Mouse (Mus musculus) ovary, adult 18-20 months (tissue): ENCODE measurements around the gene Nfe2.
"Not testable (repeated sequence)": the region's sequence is repeated elsewhere in the genome, so short reads cannot be mapped to it uniquely, and the experiment has no call there.

Source experiments
- DNase-seq: peaks from one replicate; pipeline ENCODE4 v3.0.0; 2022; ENCODE audit warnings: low spot score, mixed read lengths

Nfe2 gene

DNA sequence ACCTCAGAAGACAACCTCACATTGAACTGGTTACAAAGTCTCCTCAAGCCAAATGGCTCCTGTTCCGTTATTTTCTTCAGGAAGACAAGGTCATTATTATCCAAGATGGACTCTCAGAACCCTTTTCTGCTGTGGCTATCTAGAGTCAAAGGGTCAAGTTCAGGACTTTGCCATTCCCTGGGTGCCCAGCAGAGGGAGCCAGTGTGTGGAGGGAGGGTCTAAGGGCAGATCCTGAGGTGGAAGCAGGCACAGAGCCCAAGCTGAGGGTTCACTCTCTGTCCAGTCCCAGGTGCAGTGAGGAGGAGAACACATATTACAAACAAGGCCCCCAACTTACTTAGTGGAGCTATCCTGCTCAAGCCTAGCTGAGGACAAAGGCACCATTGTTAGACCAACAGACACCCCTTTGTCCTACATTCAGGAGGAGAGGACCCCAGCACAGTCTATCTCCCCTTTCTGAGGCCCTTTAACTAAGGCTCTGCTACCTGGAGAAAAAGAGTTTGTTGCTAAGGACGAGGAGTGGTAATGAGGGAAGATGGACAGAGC lies 7.9 kb downstream of the Nfe2 start:
- no peak for DNase-seq

- not testable (repeated sequence) for DNase-seq
Observed at GRCm38 (mm10) chr15:103249511-103249910, 8.7 kb downstream of the Nfe2 start.

GRCm38 (mm10) chr15:103248401-103249313 lies 9.5 kb downstream of the Nfe2 start:
- no peak for DNase-seq

- DNase-seq: no peak
Observed at GRCm38 (mm10) chr15:103247782-103248400, 10.3 kb downstream of the Nfe2 start.

GRCm38 (mm10) chr15:103247078-103247781 lies 11.0 kb downstream of the Nfe2 start:
- no peak for DNase-seq

GRCm38 (mm10) chr15:103245616-103246015 lies 12.6 kb downstream of the Nfe2 start:
- DNase-seq: no peak

DNA sequence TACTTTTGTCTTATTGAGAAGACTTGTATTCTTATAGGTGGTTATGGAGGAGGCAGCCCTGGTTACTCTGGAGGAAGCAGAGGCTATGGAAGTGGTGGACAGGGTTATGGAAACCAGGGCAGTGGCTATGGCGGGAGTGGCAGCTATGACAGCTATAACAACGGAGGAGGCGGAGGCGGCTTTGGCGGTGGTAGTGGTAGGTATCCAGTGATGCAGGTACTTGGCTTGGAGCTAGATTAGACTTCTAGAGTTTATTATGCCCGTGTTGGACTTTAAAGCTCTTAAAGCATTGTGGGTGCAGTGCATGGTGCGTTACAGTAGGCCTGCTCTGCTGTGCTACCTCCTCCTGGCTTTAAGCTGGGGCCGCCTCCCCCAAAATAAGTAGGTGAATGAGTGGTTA lies 15.3 kb downstream of the Nfe2 start:
- no peak for DNase-seq

- DNase-seq: not testable (repeated sequence)
Observed at GRCm38 (mm10) chr15:103241071-103242018, 16.9 kb downstream of the Nfe2 start.

DNA sequence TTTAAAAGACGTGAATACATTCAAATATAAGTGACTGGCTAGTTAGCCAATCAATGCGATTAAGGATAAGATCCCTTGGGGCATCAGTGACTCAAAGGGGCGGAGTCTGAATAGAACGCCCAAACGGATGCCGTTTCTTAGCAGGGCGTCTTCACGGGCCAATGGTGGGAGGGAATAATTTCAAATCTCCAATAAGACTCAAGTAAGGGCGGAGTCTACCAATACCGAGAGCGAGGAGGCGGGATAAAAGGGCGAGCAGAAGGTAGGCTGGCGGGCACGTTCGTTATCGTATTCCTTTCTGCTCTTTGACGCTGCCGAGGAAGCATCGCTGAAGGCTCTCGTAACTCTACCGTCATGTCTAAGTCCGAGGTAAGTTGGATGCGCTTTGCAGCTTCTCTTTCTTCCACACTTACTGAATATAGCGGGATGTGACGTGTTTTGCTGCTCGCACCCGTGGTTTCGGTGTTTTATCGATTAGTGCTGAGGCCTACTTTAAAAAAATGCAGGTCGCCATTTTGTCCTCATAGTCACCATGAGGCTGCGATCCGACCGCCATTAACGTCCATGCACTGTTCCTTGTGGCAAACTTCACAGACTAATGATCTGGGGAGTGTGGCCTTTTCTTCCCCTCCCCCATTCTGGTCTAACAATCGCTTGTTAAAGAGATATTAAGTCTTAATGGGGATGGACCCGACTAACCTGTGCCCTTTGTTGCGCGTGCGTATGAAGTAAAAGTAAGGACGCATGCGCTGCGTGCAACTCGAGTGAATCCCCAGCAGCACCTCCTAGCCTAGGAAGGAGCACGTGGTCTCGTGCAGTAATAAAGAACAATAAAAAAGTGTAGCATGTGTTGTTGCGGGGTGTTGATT lies 17.8 kb downstream of the Nfe2 start, which contains the start of gene Hnrnpa1:
Gene Hnrnpa1 (plus strand): TSS at position 273 of the 869 bp plus-strand sequence.
- peak; percentile 95 for DNase-seq

- peak; percentile 98 for DNase-seq
Observed at GRCm38 (mm10) chr15:103239685-103240159, 18.5 kb downstream of the Nfe2 start, which contains the start of gene Cbx5. Cbx5 (minus strand) TSS chr15:103239816.

DNA sequence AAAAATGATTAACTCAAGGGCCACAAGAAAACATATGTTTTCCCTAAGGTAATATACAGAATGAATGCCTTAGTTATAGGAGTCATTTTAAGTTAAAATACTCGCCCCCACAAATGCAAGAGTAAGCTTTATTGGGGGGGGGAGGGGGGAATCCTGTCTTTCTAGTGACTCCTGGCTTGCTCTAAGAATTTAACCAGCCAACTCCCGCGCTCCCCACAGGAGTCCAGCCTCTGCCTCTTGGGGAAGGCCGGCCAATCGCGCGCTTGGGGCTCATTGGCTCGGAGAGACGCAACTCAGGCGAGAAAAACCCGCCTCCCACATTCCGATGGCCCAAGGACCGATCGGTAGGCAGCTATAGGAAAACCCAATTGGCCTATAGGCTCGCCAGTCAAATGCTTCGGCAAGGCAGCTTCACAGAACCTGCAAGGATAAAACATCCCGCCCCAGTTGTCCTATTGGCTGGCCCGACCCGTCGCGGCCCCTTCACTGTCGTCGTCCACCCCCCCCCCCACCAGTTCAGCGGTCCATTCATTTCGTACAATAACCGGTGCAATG lies 19.0 kb downstream of the Nfe2 start:
- peak; percentile 94 for DNase-seq

- DNase-seq: no peak
Observed at GRCm38 (mm10) chr15:103237295-103237694, 20.9 kb downstream of the Nfe2 start.

GRCm38 (mm10) chr15:103233119-103233518 lies 25.1 kb downstream of the Nfe2 start:
- no peak for DNase-seq

DNA sequence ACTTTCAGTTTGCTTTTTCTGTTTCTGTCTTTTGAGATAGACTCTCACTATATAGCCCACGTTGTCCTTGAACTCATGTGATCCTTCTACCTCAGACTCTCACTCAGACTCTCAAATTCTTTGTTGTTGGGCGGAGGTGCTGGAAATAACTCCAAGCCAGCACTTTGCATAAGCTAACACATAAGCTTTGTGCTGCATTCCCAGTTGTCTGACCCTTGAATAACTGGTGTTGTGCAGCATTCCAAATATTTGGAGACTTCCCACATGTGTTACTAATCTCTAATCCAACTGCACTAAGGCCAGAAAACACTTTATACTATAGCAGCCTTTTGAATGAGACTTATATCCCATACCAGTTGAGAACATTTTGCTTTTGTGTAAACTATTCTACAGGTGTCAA lies 29.3 kb downstream of the Nfe2 start:
- no peak for DNase-seq

DNA sequence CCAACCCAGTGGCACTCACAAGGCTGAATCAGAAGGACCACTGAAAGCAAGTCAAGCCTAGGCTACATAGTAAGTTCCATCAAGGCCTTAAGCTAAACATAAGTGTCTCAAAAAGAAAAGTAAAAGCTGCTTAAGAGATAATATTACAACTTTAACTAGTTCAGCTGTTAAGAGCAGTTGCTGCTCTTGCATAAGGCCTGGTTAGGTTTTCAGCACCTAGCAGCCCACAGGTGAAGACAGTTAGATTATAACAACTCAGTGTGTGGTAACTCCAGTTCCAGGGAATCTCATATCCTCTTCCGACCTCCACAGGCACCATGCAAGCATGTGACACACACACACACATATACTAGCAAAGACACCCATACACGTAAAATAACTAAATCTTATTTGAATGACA lies 30.6 kb downstream of the Nfe2 start:
- no peak for DNase-seq

DNA sequence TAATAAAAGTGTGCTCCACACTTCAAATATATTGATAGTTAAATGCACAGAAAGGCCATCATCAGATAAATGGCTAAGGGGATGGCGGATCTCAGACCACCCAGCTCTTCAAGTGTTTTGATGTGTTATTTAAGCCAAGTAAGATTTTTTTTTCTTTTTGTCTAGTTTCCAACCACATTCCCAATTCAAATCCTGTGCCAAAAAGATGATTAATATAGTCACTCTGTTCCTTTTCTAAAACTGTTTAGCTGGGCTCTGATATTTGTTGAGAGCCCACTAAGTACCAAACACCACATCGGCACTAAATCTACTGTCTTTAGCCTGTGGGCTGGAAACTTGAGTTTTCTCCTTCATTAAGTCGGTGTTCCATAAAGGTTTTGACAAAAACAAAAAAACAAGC lies 31.2 kb downstream of the Nfe2 start:
- DNase-seq: no peak

GRCm38 (mm10) chr15:103224161-103224560 lies 34.0 kb downstream of the Nfe2 start:
- no peak for DNase-seq

GRCm38 (mm10) chr15:103221386-103221785 lies 36.8 kb downstream of the Nfe2 start:
- no peak for DNase-seq

GRCm38 (mm10) chr15:103220785-103221184 lies 37.4 kb downstream of the Nfe2 start:
- peak; percentile 34 for DNase-seq

DNA sequence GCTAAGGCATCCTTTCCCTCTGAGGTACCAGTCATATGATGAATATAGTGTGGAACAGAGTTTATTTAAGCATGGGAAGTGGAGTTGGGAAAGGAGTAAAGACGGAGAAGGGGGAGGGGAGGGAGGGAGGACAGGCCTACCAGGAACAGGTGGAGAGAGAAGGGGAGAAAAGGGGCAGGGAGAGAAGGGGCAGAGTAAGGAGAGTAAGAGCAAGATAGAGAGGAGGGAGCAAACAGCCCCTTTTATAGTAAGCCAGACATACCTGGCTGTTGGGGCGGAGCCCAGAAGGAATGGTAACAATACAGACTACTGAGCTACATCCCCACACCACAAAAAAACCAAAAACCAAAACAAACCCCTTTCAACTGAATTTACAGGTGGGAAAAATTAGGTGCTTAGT lies 42.2 kb downstream of the Nfe2 start:
- DNase-seq: no peak
